Mouse (Mus musculus): ENCODE results near the gene Clmn.

The Clmn gene

DNA sequence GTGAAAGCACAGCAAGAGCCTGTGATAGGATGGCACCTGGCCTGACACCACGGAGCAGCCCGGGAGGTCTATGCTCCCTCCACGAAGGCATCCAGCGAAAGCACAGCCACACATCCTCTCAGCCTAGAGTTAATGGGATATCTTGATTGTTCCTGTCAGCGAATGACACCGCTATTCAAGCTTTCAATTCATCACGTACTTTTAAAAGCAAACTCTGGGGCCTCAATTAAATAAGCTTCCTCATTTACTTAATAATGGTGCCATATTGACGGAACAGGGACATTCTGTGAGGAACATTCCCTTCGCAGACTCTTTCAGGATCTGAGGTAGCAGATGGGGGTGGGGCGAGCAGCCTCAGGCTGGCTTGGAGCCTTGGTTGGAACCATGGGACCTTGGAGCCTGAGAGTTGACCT, 14.7 kb upstream of the Clmn start:
- in situ Hi-C loops (cut with MboI, MseI), result no loop called here

DNA sequence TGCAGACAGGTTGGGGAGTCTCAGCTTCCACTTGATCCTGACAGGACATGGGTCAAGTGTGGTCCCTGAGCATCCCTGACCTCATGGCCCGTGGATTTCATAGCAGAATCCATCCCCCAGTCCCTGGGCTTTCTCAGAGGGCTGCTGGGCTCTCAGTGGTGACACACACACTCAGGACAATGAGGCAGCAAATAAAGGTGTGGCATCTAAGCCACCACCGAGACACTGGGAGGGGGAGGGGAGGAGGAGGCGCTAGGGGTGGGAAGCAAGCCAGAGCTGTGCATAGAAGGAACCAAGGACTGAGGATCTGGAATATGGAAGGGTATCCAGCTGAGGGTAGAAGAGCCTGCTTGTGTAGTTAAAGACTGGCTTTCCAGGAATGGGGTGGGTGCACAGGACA, 11.2 kb upstream of the Clmn start:
- in situ Hi-C loops (cut with MboI, MseI), result no loop called here

DNA sequence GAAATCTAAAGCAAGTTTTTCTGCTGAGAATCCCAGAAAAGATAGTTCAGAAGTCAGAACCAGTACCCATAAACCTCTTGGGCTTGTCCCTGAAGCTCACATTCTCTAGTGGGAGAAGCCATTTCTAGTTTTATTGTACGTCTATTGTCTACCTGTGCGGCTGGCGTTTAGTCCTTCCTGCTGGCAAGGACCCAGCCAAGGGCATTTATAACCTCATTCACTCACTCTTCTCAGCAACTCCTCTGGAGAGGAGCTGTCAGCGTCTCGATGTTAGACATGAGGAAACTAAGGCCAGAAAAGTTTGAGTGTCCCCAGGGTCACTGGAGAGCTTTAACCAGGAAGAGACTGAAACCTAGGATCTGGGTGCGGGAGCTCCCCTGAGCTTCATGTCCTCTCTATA, 7.1 kb upstream of the Clmn start:
- in situ Hi-C loops (cut with MboI, MseI), result no loop called here

DNA sequence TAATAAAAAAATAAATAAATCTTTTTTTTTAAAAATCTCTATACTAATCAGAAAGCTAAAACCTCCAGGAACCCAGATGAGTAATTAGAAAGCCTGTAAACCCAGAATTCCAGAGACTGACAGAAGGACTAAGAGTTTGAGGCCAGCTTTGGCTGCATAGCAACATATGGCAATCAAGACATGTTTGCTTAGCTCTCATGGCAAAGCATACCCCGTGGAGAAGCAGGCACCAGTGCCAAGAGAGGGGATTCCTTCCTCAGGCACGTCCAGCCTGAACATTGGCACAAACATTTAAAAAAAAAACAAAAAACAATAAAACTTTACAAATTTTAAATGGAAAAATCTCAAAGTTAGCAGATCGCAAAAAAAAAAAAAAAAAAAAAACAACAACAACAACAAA, 4.9 kb upstream of the Clmn start:
- in situ Hi-C loops (cut with MboI, MseI), result no loop called here

DNA sequence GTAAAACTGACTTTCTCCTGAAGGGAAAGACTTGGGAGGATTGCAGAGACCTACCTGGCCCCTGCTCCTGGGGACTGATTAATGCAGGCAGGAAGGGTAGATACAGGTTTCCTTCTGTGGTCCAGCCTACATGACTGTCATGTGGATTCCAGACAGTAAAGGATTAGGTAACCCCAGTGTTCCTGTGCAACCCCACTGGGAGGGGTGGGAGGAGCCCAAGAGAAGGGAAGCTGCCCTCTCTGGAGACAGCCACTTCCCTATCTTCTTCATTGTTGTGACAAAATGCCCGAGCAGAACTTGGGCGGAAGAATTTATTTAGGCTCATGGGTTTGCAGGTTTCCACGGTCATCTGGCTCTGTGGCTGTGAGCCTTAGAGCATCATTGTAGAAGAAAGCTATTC, 3.6 kb upstream of the Clmn start:
- in situ Hi-C loops (cut with MboI, MseI), result no loop called here

DNA sequence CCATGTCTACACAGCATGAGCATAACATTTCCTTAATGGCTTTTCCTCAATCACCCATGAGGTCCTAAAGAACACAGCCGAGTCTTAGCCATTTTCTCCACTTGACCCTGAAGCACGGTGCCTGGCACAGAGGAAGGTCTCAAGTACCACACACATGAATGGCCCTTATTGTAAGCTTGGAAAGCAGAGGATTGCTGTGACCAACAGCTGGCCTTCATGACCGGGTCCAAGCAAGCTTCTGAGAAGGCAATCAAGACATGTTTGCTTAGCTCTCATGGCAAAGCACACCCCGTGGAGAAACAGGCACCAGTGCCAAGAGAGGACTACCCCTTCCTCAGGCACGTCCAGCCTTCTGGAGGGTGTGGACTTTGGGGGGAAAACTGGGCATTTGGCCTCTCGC, 3.0 kb upstream of the Clmn start:
- in situ Hi-C loops (cut with MboI, MseI), result no loop called here

DNA sequence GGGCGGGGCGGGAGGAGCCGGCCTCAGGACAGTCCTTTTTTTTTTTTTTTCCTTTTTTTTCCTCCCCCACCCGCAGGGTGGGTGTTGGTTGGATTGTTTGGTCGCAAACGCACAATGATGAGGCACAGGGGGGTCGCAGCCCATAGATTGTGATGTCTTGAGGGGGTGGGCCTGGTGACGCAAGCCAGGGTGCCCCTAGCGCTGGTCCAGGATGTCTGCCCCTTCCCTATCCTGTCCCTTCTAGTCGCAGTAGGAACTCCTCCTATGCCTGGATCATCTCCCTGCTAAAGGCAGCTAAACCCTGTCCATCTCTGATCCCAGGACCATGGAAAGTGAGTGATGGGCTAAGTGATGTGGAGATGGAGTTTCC, 275 bp upstream of the Clmn start:
- in situ Hi-C loops (cut with MboI, MseI), result no loop called here

DNA sequence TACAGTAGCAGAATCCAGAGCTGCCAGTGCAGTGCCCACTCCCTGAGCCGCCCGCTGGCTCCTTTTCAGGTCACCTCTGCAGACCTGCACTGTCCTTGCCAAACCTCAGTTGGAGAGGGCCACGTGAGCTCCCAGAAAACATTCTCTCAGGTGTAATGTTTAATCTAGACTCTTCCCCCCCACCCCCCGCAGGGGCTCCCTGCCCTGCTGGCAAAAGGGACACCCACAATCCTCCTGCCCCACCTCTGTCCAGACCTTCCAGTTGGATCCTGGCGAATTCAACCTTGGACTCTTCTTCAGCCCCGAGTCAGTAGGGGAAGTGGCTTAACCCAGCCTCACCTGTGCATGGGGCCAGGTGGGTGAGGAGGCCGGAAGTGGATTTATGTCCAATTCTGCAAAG, 1.2 kb downstream of the Clmn start:
- in situ Hi-C loops (cut with MboI, MseI), result no loop called here

DNA sequence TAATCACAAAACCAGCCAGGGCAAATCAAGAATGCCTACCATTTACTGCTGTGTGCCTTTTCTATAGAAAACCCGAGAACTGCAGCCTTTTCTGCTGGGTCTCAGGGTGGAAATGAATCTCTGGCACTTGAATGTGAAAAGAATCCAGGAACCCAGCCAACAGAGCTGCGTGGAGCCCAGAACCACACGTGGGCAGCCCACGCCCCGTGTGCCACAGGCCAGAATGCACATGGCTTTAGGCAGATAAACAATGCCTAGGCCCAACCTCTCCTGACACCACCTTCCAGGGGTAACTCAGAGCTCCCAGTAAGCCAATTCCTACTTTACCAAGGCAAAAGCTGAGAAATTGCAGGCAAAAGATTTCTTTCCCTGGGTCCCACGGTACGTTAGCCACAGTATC, 5.7 kb downstream of the Clmn start:
- in situ Hi-C loops (cut with MboI, MseI), result no loop called here

DNA sequence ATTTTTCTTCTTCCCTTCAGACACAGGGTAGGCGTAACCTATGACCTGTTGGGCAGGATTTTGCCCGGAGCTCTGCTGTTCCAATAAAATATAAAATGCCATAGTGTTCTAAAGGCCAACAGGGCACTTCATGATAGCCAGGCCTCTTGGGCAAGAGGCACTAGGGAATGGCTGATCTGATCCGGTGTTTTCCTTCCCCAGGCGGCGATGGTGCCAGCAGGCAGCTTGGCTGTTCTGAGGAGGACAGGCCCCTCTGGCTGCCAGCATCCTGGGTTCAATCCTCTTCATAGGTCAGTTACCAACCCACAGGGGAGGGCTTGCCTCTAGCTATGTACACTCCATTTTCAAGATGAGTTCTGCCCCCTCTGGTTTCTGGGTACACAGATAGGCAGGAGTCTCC, 6.1 kb downstream of the Clmn start:
- in situ Hi-C loops (cut with MboI, MseI), result no loop called here

DNA sequence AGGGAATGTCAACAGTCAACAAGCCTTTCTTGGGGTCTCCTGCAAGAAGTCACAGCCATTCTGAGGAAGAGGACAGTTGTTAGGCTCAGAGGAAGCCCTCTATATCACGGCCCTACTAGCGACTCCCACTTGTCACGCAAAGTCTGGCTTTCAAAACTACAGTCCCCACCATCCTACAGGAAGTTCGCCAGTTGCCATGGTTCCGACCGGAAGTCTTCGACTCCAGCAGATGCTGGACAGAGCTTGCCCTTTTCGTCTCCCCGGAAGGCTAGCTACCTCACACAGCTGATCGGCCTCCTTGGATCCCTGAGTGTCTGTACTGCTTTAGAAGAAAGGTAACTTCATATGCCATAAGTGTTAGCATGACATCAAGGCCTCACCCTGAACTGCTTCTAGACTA, 7.3 kb downstream of the Clmn start:
- in situ Hi-C loops (cut with MboI, MseI), result no loop called here

DNA sequence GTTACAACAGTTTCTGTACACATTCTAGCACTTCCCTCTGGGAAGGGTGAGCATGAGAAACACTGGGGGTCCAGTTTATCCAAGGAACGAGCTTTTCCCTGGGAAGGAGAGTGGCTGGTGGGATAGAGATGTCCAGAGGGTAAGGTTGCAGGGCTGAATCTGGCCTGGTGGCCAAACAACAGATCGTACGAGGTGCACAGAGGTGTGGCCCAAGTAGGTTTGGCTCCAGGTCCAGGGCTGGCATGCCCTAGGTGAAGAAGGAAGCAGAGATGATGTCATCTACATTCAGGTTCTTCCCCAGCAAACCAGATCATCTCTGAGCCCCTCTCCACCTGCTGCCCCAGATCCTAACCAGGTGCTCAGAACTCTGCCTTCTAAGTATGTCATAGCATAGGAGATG, 8.3 kb downstream of the Clmn start:
- in situ Hi-C loops (cut with MboI, MseI), result no loop called here

DNA sequence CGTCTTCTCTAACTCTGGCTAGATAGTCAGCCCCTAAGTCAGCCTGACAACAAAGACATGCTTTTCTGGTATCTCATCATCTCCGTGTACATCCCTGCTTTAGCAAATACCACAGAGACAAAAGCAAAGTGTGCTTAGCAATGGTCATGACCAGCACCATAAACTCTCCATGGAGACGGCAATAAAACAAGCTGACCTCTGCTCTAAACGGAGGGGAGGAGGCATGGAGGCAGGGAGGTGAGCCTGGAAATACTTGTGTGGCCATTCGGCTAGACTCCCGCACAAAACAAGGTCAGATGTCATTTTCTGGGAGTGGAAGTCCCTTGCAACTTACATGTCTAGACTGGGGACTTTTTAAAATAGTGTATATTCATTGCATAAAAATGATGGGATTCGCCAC, 9.3 kb downstream of the Clmn start:
- in situ Hi-C loops (cut with MboI, MseI), result no loop called here

DNA sequence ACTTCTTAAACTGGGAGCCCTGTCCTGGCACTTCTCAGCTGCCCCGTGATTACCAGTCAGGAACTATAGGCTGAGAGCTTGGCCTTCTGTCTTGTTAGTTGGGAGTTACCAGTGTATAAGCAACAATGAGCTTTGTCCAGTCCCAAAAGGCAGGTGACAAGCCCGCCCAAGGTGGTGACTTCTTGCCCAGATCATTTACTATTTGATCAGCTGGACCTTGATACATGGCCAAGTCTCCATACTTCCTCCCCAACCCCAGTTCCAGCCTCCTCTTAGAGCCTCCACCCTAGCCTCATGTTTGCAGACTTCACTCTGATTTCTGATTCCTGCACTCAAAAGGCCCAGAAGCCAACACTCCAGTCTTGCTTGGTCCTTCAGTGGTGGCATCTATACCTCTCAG, 10.1 kb downstream of the Clmn start:
- in situ Hi-C loops (cut with MboI, MseI), result no loop called here

DNA sequence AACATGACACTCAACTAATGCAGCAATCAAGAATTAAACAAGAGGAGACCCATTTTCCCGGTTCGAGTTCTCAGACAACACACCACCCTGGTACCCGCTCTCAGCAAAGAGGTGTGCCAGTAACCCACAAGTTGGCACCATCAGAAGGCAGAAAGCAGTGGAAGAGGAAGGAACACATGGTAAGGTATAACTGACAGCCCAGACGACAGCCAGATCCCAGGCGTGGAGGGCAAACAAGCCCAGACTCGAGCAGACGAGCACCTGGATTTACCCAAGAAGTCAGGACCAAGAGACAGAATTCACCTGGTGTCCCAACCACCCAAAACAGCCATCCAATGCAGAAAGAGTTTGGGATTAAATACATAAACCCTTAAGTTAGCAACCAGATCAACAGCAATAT, 11.5 kb downstream of the Clmn start:
- in situ Hi-C loops (cut with MboI, MseI), result no loop called here

DNA sequence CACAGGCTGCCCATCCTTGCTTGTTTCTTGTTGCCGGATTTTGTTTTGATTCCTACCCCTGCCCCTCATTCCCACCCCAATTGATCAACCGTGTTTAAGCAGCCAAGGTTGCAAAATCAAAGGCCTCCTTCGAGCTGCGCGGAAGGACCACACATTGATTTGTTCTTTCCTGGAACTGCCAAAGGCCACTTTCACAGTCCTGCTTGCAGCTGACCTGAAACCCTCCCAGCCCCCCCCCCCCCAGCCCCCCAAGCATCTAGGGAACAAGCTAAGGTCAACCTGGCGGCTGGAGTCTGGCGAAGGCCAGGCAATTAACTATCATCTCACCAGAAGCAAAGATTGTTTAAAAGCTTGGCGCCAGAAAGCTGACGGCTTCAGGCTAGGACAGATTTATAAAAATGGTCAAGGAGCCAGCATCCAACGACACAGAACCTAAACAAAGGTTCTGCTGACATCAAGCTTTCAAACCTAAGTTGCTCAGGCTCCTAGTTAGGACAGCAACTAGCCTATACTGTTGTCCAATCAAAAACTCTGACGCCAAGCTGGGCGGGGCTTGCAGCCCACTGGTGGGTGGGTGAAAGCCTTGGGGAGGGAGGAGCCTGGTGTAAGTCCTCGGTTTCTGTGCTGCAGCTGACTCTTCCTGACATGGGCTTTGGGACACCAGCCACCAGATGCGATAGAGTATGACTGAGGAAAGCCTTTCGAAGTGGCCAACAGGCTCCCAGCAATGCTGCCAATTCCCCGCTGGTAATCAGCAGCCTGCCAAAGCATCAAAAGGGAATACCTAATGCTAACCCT, 13.0 kb downstream of the Clmn start:
- in situ Hi-C loops (cut with MboI, MseI), result no loop called here

DNA sequence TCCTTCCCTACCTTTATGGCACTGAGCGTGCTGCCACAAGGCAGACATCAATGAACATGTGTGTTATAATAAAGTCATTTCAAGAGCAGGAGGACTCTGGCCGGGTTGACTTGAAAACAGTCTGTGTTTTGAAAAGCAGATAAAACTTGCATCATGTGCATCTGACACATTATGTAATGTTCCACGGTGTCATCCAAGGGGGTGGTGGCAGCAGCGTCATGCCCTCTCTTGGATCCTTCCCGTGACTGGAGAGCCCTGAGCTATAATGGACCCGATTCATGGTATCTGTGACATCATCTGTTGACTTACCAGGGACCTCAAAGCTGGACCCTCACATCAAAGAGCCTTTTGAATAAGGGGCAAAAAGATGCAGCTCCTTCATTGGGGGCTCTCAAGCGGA, 14.8 kb downstream of the Clmn start:
- in situ Hi-C loops (cut with MboI, MseI), result no loop called here

DNA sequence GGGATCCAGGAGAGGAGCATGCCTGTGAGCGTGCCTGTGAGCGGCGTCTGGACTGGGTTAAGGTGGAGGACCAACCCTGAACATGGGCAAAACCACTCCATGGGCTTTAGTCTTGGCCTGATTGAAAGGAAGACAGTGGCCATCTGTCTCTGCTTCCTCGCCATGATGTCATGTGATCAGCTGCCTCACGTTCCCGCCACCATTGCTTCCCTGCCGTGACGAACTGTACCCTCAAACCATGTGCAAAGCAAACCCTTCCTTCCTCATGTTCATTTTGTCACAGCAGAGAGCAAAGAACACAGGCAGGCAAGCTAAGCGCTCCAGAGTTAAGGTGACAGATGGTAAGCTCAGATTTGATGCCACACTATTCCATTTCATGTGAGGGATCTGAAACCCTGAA, 16.2 kb downstream of the Clmn start:
- in situ Hi-C loops (cut with MboI, MseI), result no loop called here

DNA sequence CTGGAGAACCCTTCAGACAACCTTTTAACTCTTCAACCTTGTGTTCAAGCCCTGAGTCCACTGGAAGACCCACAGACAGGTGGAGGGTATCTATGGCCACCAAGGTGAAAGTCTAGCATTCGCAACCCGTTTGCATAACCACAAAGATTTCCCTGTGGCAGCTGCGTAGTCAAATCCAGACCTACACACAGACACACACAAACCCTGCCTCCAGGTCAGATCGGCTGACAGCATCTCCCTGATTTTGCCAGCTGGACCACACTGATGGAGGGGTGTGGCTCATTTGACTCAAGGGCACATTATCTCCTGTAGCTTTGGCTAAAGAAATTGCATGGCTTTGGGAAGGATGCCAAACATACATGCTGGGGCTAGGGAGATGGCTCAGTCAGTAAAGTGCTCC, 17.6 kb downstream of the Clmn start:
- in situ Hi-C loops (cut with MboI, MseI), result no loop called here

DNA sequence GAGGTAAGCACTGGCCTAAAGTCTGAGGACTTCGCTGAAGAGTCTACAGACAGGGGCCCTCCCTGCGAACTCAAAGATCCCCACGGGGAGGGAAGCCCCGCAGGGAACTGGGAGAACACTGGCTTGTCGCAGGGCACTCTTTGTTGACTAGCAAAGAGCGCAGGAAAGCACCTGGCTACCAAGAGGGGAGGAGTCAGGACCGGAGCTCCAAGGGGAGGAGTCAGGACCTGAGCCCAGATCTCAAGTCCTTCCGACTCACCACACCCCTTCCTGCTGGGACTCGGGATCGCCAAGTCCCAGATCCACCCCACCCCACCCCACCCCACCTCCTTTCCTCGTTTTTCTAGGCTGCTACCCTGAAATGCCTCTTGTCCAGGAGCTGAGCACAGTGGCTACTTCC, 19.2 kb downstream of the Clmn start:
- in situ Hi-C loops (cut with MboI, MseI), result no loop called here

DNA sequence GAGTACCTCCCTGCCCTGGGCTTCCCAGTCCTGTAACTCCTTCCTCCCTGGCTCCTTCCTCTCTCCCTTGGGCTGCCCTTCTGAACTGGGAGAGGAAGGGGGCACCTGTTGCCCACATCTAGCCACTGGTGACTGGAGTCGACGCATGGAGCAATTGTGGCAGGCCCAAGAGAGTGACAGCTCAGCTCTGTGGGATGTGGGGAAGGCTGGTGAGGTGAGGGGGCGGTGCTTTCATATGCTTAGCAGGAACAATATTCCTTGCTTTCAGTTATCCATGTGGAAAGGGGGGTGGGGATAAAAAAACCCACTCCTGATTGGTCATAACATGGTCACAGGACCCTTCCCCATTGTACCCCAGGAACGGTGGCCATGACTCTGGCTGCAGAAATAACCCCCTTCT, 19.9 kb downstream of the Clmn start:
- in situ Hi-C loops (cut with MboI, MseI), result no loop called here

DNA sequence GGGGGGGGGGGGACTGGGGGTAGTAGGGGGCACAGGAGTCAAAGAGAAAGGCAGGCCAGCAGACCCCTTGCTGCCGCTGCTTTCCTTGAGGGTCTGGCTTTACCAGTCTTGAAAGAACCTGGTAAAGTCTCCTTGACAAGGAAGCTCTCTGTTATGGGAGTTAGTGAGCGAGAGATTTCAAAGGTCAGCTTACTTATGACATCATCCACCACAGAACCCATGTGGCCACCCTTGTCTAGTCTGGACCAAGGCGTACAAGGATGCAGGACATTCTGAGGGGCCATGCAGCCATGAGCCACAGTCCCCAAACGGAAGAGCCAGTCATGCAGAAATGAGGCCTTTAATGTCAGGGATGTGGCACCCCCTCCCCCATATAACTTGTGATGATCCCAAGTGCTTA, 20.6 kb downstream of the Clmn start:
- in situ Hi-C loops (cut with MboI, MseI), result no loop called here

DNA sequence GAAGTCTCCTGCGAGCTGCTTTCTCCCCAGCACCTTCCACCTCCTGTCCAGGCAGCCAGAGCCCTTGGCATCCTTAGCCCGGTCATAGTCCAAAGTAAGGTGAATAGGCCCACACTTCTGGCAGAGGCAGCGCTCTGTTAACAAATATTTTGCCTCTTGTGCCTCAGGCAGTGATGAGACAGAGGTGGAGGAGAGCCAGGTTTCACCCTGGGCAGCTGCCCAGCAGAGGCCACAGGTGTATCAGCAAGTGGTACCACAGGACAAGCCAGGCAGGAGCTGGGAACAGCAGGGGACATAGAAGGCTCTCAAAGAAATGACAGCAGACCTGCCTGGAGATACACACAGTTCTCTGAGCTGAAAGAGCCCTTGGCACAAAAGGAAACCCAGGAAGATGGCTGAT, 23.6 kb downstream of the Clmn start:
- in situ Hi-C loops (cut with MboI, MseI), result no loop called here

DNA sequence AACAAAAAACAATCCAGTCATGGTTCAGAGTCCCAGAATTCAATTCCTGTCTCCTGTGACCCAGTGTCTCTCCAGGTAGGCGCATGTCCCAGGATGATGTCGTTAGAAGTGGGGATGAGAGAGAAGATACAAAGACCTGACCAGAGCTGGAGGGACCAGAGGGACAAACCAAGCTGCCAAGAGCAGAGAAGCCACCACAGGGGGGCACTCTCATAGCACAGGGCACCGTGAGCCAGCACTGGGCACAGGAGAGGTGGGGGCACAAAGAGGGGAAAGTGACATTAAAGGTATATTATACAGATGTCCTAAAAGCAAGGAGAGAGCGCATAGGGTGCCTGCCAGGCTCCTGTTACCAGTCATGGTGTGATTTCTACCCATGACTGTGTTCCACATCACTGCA, 25.9 kb downstream of the Clmn start:
- in situ Hi-C loops (cut with MboI, MseI), result no loop called here

All from regulatory T cell (primary cell).